Mouse (Mus musculus) right cerebral cortex, postnatal 10 days (tissue): Measurements from ENCODE around the gene Tbc1d9b.
A peak's percentile ranks its signal among the peaks of the same experiment; 100 is the strongest.

Source experiments
- DNase-seq, 2 experiments: peaks; one replicate each; pipeline ENCODE4 v3.0.0; 2021; ENCODE audit warnings: low spot score in 2 of 2

The Tbc1d9b gene

DNA sequence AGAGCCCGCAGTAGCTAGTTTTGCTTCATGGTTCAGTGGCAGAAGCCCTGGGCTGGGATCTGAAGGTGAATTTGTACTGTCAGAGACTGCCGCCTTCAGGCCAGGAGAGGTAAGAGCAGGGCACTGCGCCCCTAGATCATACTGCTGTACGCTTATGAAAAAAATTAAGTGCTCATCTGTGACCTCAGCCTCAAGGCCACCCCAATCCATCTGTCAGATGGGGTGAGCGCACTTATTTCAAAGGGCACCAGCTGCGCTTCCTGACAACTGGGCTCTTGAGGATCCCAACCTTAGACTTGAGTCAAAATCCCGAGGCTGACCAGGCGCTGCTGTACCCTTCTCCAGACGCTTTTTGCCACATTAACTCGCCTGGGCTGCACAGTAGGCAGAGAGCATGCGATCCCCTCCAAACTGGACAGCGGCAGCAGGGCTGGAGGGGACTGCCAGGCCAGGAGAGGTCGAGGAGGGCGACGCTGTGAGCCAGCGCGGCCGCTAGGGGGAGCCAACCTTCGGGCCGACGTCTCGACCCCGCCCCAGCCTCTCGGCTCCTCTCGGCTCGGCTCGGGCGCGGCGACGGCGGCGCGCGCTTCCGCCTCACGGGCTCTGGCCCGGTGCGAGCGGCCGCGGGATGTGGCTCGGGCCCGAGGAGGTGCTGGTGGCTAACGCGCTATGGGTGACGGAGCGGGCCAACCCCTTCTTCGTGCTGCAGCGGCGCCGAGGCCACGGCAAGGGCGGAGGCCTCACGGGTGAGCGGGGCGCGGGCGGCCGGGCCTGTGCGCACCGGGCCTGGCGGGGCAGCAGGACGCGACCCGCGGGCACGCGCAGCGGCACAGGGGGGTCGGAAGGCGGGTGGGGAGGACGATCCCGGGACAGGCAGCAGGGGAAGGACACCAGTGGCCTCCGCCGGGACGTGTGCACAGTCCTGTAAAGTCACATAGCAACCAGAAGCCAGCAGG is at the start of gene Tbc1d9b:
Gene Tbc1d9b, plus strand, starts transcription at position 586 of the 956 bp plus-strand sequence.
- DNase-seq, result peak; percentile 90 to 92

DNA sequence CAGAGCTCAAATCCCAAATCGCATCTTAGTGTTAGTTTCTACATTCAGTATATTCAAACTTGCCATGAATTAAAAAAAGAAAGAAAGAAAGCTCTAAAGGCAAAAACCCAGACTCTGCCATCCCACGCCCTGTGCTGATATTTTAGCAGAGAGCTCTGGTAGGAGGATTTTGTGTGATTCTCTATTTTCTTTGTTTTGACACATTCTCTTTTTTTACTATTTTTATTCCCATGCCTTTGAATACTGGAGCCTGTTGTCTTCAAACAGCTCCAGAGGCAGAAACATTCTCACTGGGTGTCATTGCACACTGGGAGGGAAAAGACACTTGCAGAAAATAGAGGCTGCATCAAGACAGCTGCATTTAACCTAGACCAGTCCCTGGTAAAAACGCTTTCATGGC is 45.0 kb upstream of the Tbc1d9b start:
- DNase-seq, result no peak

GRCm38 (mm10) chr11:50089840-50090239 is 41.4 kb upstream of the Tbc1d9b start:
- DNase-seq, result no peak

DNA sequence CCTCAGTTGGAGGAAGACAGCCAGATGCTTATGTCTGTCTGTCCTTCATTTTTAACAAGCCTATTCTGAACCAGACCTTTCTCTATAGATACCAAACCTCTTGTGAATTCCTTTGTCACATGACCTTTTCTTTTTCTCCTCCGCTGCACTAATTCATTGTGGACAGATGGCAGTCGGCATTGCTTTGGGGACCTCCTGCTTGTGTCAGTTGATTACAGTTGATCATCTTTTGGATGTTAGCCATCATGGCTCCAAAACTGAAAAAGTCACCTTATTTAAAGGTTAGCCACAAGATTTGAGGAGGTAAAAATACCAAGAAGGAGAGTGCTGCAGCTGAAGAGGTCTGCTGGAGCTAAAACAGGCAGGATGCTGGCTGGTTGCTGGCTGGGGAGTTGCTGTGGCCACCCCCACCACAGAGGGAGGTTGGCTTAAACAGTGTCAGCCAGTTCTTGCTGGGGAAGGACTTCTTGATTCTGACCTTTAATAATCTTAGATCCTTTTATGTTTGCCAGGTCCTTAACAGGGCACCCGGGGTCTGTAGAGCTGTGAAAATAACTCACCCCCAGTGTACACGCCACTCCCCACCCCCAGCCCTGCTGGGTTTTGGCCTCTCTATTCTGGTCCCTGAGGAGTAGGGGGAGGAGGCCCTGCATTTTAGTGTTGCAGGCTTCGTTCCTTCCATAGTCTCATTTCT is 40.1 kb upstream of the Tbc1d9b start:
- DNase-seq, result no peak

DNA sequence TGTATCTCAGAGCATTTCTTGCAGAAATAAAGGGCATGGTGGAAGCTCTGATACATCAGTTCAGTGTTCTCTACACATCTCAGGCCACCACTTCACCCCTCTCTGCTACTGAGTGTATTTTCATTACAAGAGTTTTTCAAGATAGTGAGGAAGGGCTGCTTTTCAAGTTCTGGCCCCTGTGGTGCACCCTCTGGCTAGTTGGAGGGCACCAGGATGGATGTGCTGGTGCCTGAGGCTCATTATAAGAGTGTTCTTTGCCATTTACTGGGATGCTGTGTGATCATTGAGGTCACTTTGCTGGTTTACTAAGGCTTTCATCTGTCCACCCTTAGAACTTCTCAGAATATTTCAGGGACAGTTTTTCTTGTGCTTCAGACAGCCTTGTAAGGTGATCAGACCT is 39.5 kb upstream of the Tbc1d9b start:
- no peak for DNase-seq

DNA sequence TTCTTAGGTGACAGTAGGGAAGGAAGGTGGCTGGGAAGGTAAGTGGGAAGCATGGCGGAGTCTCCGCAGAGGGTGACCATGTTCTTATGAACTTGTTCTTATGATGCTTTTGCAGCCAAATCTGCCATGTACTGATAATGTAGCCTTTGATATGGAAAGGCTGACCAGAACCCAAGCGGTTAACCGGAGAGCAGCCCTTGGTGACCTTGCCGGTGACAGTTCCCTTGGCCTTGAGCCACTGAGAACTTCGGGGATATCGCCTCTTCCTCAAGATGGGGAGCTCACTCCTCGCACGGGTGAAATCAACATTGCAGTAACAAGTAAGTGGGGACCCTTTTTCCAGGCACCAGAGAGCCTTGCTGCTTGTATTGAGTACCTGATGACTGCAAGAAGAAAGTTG is 35.5 kb upstream of the Tbc1d9b start:
- DNase-seq, result no peak

GRCm38 (mm10) chr11:50097091-50097490 is 34.1 kb upstream of the Tbc1d9b start:
- no peak for DNase-seq

DNA sequence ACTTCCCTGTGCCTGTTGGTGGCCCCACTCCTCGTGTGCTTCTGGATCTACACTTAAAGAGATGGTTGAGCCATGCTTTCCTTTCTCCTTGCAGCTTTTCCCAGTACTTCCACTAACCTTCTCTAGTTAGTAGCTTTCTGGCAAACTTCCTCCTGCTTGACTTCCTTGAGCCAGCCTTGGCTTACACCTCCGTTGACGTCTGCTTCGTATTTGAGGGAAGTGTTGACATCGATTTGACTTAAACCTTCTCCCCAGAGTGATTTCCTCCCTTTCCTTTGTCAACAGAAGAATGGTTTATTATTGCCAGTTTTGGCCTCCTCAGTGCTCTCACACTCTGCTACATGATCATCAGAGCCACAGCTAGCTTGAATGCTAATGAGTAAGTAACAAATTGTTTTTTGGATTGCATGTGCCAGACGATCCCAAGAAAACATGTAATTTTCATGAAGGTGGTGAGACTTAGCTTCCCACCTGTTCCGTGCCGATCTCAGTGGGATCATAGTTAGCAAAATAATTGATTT is 32.2 kb upstream of the Tbc1d9b start:
- no peak for DNase-seq

DNA sequence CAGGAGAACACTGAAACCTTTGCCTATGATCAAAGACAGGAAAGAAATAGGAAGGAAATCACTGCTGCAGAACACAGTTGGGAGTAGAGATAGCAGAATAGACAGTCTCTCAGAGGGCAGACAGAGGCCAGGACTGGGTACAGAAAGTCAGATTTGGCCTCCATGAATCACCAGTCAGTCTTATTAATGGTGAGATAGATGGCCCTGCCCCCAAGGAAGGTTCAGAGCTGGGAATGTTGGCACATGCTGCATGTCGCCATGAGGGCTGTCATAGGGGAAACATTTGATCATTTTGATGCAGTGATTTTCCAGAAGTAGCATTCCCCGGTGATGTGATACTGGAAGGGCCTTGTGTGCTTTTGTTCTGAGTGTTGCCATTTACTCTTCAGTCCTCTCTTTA is 31.5 kb upstream of the Tbc1d9b start:
- no peak for DNase-seq

DNA sequence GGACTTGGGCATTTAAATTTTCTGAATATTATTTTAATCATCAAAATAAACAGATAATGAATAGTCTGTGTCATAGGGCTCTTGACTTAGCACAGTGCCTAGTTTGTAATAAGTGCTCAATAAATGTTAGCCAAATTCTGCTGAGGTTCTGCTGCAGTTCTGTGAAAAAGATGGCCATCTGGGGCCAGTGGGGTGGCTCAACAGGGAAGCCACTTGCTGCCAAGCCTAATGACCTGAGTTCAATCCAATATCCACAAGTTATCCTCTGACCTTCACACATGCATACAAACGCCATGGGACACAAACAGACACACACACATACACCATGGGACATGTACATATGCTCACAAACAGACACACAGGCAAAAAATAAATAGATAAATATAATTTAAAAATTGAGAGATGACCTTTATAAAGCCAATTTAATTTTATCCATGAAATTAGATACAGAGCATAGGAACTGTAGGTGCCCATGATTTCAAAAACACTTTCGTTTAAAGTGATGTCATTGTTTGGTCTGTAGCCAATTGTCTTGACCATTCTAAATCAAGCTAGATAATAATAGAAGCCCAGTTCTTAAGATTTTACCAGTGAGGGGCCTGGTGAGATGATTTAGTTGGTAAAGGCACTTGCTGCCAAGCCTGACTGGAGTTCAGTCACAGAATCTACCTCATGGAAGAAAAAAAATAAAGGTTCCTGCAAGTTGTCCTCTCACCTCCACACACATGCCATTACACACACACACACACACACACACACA is 30.5 kb upstream of the Tbc1d9b start:
- peak in 1 of 2 experiments; percentile 8 for DNase-seq

DNA sequence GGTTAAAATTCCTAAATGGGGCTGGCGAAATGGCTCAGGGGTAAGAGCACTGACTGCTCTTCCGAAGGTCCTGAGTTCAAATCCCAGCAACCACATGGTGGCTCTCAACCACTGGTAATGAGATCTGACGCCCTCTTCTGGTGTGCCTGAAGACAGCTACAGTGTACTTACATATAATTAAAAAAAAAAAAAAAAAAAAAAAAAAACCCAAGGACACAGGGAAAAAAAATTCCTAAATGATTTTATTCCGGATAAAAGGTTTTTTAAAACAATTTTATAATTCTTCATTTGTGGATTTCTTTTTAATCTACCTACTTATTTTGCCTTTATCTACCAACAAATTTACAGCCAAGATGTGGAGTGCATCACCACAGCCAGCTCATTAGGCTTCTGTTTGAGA is 29.2 kb upstream of the Tbc1d9b start:
- DNase-seq, result peak in 1 of 2 experiments; percentile 5

DNA sequence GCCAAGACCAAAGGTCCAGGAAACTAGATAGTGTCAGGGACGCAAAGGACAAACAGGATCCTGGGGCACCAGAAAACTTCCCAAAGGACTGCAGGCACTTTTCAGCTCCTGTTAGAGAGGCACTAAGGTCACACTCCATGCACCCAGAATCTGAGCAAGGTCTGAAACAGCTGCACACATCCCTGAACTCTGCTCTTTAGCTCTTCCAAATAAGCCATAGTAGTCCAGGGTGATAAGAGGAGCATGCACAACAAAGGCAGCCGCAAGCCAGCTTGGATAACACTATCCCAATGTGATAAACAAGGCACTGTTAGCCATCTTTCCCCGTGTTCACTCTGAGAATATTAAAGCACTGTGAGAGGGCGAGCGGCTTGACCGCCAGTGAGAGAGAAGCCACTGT is 27.2 kb upstream of the Tbc1d9b start:
- DNase-seq, result no peak

DNA sequence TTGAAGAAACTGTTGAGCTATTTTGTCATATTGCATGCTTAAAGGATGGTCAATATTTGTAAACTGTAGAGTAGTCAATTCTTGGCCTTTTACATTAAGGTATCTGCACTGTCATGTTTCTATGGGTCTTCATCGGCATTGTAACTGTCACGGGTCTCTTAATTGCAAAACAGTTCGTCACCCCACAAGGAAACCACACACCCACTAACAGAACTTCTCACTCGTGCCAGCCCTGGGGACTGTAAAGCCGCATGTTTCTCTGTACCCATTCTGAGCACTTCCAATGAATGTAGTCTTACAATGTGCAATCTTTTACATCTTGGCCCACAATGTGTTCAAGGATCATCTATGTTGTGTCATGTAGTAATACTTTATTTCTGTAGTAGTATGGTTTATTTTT is 26.0 kb upstream of the Tbc1d9b start:
- DNase-seq, result no peak

- DNase-seq, result no peak
Observed at GRCm38 (mm10) chr11:50106024-50106423, 25.2 kb upstream of the Tbc1d9b start.

DNA sequence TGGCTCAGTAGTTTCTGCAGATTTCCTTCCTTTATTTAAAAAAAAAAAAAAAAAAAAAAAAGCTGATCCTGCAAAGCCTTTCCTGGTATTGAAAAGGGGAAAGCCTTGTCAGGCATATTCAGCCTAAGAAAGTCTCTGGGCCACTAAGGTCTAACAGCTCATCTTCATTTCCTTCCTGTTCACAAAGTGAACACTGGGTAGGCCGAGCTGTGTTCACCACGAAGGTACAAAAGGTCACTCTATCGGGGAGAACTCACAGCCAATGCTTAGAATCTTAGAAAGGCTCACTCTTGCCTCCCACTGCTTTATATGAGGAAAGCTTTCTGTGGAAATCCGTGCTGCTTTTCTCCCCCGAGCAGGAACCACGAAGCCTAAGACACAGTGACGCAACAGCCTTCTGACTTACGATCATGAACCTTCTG is 22.4 kb upstream of the Tbc1d9b start:
- no peak for DNase-seq

- DNase-seq, result peak; percentile 60 to 74
Observed at GRCm38 (mm10) chr11:50114329-50114728, 16.9 kb upstream of the Tbc1d9b start.

DNA sequence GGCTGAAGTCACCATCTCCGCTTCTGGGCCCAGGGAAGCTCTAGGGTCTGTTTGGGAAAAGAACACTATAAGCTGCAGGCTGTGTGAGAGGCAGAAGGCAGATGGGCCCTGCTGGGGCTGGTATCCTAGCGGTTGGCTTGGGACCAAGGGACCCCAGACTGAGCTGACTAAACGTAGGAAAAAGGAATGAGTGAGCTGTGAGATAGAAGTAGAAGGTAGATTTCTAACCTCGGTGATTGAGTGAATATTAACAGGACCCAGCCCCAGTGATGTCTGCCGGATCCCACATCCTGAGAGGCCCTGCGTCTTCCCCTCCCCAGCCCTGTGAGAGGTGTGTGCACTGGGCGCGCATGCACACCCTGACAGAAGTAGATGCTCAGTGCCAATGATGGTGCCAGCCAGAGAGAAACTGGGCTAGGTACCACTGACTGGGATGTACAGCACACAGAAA is 8.5 kb upstream of the Tbc1d9b start:
- DNase-seq, result no peak

- no peak for DNase-seq
Observed at GRCm38 (mm10) chr11:50127781-50128180, 3.4 kb upstream of the Tbc1d9b start.

GRCm38 (mm10) chr11:50131801-50132201 is 605 bp downstream of the Tbc1d9b start:
- no peak for DNase-seq

- no peak for DNase-seq
Observed at GRCm38 (mm10) chr11:50132265-50132664, 1.1 kb downstream of the Tbc1d9b start.

GRCm38 (mm10) chr11:50134136-50134859 is 3.1 kb downstream of the Tbc1d9b start:
- no peak for DNase-seq
